Mouse (Mus musculus) brain, embryonic 14.5 days (tissue): ENCODE data around the gene Cped1.

ENCODE experiments used
- CTCF ChIP-seq: fragments of 200-500 bp; IDR thresholded peaks from 2 replicates; pipeline ENCODE4 v1.5.1; 2012; ENCODE audit warnings: inconsistent platforms, mild to moderate bottlenecking, moderate library complexity, borderline replicate concordance; ENCODE audit not compliant: insufficient read depth, insufficient read length; ENCODE audit errors: extremely low read depth
- POLR2A ChIP-seq: fragments of 200-500 bp; IDR thresholded peaks from 2 replicates; pipeline ENCODE4 v1.6.1; 2012; ENCODE audit warnings: mild to moderate bottlenecking, inconsistent platforms, borderline replicate concordance; ENCODE audit not compliant: poor library complexity, insufficient read depth, insufficient read length, severe bottlenecking; ENCODE audit errors: extremely low read depth

DNA sequence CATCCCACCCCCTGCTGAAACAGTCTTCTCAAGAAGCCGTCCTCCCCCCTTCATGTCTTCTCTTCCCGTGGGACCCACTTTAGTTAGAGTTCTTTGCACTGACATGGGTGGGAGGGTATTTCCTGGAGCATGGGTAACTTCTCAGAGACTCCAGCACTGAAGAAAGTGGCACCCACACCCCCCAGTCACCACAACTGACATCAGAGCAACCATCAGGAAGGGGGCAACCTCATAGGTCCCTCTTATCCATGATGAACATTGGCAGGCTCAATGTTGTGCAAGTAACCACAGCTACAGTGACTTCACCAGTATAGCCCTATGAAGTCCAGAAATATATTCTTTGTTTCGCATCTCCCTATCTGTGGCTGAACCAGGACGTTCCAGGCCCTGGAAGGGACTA, 30.2 kb upstream of the Cped1 start:
- TF ChIP-seq POLR2A (no peak), CTCF (no peak)
